Mouse (Mus musculus) MN1 (cell line): Measurements from ENCODE around the gene Smg6.

Experiments
- DNase-seq: peaks from one replicate; pipeline ENCODE4 v3.0.0-alpha.2; 2016; ENCODE audit warnings: low spot score

Smg6 gene

DNA sequence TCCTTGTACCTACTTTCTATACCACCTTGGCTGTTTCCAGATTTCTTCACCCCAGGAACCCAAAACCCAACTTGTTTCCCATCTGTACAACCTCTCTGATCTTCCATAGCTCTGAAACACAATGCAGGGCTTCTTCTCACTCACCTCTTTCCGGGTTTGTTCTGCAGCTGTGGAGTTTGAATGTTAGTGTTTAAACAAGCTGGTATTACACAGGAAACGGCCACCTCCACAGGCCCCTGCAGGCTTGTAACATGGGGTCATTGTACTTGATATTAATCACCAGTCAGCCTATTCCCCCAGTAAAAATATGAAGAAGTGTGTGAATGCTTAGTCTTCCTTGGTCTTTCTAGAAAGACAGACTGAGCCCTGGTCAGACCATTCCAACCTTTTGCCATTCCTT lies 123.5 kb downstream of the Smg6 start:
- DNase-seq = no peak

DNA sequence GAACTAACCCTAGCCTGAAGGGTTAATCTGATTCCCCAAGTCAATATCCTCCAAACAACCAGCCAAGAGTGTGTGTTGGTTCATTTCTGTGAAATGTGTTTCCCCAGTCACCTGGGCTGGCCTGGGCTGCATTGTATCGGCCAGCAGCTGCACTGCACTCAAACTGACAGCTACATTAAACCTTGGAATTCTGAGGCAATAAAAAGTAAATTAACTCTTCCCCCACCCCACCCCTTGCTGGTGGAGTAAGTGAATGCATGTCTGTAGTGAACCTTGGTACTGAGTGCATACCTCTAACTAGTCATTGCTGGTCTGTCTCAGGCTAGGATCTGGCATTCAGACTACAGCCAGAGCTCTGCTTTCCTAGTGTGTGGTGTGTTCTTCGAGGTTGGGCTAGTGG lies 124.2 kb downstream of the Smg6 start:
- no peak for DNase-seq

DNA sequence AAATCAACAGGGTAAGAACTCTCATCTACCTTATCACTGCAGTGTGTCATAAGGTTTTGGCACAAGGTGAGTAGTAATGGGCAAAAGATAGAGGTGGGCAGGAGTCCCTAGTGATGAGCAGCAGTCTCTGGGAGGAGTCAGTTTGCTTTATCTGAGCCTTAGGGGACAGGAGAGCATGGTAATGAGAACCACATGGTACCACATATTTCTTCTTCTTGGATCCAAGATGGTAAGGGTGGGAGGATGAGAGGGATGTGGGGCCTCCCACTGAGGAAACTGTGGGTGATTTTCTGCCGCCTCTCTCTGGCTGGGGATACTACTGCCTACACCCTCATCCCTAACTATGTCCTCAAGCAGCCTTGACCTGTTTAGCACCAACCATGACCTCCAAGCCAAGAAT lies 125.6 kb downstream of the Smg6 start:
- no peak for DNase-seq

DNA sequence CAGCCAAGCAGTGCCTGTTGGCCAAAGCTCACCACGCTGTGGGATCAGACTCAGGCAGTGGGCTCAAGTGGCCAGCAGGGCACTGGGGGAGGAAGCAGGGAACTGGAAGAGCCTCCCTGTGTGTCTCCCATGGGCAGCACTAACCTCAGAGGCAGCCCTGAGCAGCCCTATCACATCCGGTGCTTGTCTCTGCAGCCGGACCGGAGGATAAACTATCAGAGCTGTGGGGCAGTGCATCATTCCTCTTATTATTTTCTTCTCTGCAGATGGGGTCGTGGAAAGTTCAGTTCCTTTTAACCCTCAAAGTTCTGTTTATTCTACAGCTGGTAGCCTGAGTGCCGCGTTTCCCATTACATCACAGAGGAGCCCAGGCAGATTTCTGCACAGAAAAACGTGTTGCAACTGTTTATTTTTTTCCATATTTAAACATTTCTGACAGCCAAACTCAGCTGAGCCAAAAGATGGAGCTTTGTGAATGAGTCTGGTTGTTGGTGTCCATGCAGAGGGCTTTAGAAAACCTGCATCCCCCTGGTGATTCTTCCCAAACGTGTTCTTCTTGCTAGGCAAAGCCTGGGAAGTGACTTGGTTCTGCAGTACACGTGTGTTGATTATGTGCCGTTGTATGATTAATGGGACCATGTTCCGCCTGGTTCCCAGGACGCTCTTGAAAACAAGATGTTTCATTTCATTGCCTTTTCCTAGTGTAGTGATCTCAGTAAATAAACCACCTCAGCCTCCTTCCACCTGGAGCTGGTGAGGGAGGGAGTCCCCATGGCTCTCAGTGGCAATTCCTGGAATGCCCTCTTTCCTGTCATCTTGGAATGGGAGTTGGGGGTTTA lies 126.3 kb downstream of the Smg6 start:
- no peak for DNase-seq

DNA sequence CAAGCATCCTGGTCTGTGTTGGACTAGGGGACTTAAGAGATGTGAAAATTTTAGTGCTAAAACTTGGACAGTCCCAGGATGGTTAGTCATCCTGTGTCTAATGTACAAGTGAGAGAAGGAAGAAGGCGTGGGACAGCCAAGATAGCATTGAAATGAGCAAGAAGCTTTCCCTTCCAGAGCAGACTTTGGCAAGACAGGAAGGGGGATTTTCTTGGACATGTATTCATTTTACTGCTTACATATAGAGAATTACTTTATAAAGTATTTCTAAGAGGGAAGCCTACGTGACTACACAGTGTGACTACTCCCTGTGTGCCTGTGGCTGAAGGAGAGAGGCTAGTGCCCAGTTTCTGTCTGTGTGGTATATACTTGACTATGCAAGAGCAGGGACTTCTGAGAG lies 127.4 kb downstream of the Smg6 start:
- no peak for DNase-seq

DNA sequence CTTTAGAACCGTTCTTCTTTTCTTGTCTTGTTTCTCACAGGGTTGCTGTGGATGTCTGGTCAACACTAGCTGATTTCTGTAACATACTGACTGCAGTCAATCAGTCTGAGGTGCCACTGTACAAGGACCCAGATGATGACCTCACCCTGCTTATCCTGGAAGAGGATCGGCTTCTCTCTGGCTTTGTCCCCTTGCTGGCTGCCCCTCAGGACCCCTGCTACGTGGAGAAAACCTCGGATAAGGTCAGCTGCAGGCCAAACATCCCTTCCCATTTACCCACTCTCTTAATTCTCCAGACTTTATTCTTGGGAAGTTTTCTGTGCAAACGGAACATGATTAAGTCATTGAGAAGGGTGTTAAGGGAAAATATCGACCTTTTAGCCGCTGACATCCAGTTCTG lies 128.1 kb downstream of the Smg6 start:
- no peak for DNase-seq

DNA sequence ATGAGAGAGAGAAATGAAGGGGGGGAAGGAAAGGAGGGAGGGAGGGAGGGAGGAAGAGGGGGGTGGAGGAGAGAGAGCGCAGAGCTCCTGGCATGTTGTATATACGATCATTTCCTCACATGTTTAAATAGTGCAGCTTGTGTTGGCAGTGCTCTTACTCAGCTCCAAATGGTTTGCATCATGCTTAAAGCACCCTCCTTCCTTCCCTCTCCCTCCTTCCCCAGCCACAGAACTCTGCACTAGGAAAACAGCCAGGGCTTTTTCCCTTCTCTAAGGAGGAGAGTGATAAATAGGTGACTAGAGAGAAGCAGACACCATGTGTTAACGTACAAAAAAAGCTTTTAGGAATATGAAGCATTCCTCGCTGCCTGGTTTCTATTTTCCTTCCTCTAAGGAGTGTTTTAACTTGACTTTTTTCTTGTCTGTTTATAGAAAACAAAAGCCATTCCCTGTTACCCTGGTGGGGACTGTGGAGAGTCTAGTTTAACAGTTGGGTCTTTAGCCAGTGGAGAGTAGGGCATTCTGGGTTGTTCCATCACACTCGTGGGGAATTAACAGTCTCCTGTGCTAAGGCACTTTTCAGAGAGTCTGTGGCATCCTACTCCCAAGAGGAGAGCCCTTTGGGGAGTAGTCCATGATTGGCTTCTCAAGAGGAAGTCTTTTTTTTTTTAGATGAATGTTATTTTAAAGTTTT lies 128.7 kb downstream of the Smg6 start:
- no peak for DNase-seq

DNA sequence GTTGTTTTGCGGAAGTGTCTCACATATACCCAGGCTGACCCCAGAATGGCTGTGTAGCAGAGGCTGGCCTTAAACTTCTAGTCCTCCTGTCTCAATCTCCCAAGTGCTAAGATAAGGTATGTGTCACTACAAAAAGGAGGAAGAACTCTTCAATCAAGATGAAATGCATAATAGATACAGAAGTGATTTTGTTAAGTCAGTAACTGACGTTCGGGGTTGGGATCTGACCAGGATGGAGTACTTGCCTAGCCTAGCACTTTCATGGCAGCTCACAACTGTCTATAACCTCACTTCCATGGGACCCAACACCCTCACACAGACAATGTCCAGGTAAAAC lies 129.2 kb downstream of the Smg6 start:
- DNase-seq = no peak

DNA sequence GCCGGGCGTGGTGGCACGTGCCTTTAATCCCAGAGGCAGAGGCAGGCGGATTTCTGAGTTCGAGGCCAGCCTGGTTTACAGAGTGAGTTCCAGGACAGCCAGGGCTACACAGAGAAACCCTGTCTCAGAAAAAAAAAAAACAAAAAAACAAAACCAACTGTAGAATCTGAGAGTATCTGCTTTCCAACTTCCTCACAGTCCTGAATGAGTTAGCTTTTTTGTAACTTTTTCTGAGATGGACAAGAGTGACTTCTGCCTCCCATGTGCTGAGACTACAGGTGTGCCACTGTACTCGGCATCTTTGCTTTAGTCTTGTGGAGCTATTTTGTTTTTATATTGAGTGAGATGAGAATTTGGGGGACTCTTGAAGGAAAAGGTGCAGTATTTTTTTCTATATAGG lies 137.0 kb downstream of the Smg6 start:
- DNase-seq = no peak

DNA sequence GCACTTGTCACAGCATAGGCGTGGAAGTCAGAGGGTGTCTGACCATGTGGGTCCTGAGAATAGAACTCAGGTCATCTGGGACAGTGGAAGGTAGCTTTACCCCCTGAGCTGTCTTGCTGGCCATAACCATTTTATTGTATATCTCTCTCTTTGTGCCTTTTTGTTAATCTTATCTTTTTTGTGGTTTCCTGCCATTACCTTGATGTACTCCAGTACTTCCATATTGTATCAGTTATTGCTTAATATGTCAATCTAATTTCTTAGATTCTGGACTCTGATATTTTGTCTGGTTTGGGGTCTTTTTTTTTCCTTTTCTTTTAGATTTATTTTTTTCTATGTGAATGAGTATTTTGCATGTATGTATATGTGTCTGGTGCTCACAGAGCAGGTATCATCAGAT lies 138.6 kb downstream of the Smg6 start:
- DNase-seq = no peak

DNA sequence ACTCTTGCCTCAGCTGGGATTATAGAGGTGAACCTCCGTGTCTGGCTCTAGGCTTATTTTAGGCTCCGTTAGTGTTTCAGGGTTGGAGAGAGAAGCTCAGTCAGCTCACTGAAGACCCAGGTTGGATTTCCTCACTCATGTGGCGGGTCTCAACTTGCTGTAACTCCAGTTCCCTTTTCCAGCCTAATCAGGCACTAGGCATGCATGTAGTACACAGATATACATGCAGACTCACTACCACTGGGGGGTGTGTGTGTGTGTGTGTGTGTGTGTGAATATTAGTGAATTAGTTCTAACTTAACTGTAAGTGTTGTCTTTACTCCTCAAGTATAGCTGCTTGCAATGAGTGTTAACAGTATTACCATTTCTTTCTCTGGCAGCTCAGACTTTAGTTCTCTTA lies 145.7 kb downstream of the Smg6 start:
- no peak for DNase-seq

DNA sequence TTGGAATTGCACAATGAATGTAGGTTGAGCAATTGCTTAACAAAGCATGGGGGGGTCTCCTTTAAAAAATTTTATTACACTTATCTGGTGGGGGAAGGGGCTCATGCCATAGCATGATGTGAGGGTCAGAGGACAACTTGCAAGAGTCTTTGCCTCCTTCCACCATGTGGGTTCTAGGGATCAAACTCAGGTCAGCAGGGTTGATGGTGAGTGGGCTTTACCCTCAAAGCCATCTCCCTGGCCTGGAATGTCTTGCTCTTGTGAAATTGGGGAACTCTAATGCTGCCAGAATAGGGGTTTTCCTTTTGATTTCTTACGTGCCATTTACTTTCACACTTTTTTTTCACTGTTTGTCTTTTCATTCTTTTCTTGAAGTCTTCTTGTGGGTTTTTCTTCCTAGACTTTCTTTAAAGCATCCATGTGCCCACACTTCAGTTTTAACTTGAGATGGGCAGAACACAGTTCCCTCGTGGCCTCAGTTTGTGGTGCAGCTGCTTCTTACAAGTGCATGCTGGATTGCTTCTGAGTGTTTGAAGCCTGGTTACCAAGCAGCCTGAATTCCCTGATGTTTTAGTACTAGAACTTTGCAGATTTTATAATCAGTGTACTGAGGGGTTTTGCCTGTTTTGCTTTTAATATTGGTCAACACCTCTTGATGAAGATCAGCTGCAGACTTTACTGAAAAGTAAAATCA lies 147.5 kb downstream of the Smg6 start:
- no peak for DNase-seq

DNA sequence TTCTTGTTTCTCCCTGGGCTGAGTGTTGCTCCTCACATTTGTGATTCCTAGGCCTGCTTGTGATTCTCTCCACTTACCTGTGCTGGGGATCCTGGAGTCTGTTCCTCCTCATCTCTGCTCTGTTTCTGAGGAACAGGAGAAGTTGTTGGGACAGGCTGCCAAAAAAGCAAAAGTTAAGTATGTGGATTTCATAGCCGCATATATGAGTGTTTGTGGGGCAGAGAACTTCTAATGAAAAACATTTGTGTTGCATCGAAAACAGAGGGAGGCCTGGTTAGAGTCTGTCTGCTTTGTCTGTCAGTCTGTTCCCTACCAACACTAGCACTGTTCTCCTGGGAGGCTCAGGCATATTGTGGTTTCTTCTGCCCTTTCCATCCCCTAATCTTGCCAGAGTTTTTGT lies 148.1 kb downstream of the Smg6 start:
- no peak for DNase-seq

DNA sequence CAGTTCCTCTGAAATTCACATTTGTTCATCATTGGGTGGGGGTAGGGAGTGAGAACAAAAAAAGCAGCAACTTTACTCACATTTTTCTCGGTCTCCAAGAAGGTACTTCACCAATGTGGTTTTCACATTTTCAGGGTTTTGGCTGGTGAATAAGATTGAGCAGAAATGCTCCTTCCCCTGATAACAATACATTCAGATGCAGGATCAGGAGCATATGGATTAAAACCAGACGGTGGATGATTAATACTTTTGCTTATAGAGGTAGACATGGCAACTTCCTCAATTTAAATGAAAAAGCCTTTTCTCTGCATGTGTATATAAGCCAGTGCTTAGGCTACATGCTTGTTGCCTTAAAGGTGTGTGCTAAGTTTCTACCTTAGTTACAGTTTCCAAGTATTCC lies 148.9 kb downstream of the Smg6 start:
- no peak for DNase-seq

DNA sequence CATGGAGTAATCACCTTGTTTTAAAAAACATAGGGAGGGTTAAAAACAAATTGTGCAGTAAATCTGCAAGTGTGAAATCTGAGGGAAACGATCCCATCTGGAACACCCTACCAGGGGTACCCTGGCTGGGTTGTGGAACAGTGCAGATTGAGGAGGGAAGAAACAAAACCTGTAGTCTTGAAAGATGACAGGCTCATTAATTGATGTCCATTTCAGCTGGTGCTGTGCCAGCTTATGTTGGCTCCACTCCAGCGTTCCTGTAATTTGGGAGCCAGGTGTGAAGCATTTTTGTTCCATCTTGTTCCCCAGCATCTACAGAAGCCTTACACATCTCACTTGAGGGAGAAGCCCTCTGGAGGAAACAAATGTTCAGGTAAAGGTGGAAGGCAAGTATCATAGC lies 153.0 kb downstream of the Smg6 start:
- DNase-seq = no peak

DNA sequence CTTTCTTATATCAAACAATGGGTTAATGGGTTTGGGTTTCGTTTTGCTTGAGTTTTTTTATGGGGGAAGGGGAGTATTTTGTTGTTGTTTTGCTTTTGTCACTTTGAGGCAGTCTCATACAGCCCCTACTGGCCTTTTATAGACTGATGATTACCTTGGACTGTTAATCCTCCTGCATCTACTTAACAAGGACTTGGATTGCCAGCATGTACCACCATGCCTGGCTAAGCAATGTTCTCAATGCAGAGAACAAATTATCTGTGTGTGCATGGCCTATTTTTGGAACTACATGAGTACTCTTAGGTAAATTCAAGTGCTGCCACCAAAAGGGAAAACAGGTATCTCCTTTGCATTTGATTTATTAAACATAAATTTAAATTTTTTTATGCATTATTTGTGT lies 157.4 kb downstream of the Smg6 start:
- DNase-seq = no peak

DNA sequence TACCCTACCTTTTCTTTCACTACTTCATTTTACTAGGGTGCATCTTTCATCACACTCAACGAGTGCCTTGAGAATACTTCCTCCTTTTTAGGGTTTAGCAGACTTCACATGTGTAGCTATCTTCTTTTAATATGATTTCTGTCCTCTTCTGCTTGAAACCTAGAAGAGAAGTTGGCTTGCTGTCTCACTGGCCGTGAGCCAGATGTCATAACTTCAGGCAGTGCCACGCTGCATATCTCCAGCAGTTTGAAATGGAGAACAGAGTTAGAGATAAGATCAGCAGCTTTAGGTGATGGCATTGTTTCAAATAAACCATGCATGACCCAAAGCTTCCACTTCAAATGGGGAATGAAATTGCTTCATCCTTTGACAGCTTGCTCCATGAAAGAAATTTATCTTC lies 166.5 kb downstream of the Smg6 start:
- peak; percentile 72 for DNase-seq

DNA sequence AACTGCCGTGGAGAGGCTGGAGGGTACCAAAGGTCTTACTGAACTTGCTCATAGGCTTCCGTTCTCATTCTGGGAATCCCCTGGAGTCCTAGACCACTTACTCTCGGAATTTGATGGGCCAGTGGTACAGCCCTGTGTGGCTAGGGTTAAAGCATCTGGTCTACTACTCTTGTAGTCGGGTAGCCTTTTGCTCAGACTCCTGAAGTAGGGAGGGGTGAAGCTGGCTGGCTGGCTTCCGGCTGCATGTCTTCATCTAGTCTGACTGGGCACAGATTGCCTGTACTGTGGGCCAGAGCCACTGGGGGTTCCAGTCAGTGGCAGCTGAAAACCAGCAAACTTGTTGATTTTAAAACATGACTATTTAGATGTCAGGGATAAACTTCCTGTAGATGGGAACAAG lies 167.0 kb downstream of the Smg6 start:
- DNase-seq = peak; percentile 62

DNA sequence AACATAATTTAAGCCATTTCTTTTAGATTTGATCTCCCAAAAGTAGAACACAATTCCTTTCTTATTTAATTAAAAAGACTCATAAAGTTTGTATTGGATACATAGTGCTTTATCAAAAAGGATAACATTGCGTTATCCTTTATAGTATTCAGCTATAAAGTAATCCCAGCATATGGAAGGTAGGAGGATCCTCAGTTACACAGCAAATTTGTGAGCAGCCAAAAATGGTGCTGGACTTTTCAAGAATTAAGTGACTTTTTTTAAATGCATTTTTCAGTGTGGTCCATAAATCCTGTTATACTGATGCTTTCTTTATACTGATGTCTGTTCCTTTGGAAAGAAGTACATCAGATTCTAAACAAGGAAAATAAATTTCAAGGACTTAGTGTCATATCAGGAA lies 169.1 kb downstream of the Smg6 start:
- no peak for DNase-seq

DNA sequence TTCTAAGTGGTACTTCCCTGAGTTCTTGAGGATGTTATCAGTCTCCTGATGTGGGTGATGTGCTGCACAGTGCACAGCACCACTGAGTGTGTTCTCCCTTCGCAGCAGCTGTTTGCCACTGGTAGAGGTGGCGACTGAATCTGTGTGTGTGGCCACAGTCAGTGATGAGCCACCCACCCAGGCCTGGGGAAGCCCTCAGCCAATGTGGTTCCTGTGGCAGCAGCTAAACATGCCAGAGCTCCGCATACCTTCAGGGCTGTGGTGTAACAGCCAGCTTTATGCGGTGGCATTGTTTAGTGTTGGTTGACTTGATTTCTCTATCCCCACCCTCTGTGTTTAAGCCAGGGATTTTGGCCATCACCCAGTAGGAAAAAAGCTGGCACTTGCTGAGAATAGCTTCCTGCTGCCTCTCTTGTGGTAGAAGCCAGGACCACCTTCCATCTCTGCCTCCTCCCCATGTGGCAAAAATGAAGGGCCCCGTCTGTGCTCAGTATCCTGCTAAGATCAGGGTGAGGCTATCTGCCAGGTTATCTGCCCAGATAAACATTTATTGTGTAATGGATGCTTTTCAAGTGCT lies 177.2 kb downstream of the Smg6 start:
- DNase-seq = no peak

DNA sequence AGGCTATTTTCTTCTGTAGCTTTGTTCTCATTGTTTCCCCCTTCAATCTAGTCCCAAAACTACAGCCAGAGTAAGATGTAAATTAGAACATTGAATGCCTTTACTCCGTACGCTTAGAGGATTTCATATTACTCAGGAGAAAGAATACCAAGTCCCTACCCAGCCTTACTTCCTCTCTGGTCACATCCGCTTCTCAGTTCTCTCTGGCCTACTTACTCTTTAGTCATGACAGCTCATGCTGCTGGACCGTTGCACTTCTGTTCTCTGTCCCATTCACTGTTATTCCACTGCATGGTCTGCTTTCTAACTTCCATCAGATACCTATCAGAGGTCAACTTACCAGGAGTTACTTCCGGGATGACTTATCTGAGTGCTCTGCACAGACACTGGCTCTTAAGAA lies 181.0 kb downstream of the Smg6 start:
- no peak for DNase-seq

DNA sequence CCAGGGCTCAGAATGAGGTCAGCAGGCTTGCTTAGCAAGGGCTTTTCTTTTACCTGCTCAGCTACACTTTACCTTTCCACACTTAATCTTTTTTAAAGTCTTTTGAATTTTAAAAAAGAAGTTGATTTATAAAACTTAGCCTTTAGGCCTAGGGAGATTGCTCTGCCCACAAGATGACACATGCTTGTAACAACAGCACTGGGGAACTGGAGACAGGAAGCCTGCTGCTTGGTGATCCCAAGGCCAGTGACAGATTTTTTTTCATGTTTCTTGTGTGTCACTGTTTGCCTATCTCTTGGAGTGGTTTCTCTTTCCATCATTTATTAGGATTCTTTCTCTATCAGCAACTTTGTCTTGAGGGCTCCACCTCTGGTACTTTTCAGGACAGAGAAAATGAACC lies 183.3 kb downstream of the Smg6 start:
- DNase-seq = no peak

DNA sequence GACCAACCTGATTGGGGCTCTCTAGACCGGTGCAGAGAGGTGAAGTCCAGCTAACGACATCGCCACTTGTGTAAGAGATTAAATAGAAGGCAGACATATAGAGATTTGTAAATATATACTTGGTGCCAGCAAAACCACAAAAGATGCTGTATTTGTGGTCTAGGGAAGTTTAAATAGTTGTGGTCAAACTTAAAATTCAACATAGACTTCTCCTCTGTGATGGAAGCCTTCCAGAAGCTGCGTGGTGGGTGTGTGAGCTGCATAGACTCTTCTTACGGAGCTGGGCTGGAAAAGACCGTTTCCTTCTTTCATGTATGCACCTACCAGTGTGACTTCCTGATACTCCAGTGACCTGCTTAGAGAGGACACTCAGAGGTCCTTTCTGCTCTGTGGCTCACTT lies 190.8 kb downstream of the Smg6 start:
- no peak for DNase-seq
